Mouse (Mus musculus) brain, embryonic 14.5 days (tissue): ENCODE results near the gene Kif24.

Experiments used
- CTCF ChIP-seq: fragments of 200-500 bp; IDR thresholded peaks from 2 replicates; pipeline ENCODE4 v1.5.1; 2012; ENCODE audit warnings: inconsistent platforms, mild to moderate bottlenecking, moderate library complexity, borderline replicate concordance; ENCODE audit not compliant: insufficient read depth, insufficient read length; ENCODE audit errors: extremely low read depth
- POLR2A ChIP-seq: fragments of 200-500 bp; IDR thresholded peaks from 2 replicates; pipeline ENCODE4 v1.6.1; 2012; ENCODE audit warnings: mild to moderate bottlenecking, inconsistent platforms, borderline replicate concordance; ENCODE audit not compliant: poor library complexity, insufficient read depth, insufficient read length, severe bottlenecking; ENCODE audit errors: extremely low read depth

- TF ChIP-seq CTCF, result no peak
- TF ChIP-seq POLR2A, result no peak
Observed at GRCm38 (mm10) chr4:41358669-41359068, 106.0 kb downstream of the Kif24 start.
